Mouse (Mus musculus) neural tube, embryonic 15.5 days (tissue): ENCODE measurements at regions not wholly inside any gene's neighbourhood (a gene's known extent, or its start where the extent isn't known, plus 50 kb on each side); places are given as distances from the start of the nearest gene placed in this dataset.

Experiments
- ATAC-seq: fragments of 200-750 bp; cut with Nextera tagmentation; 2 replicates; pipeline ENCODE4 v1.8.0; 2017; ENCODE audit warnings: mild to moderate bottlenecking, moderate TSS enrichment, moderate library complexity; ENCODE audit not compliant: low FRiP score
- H3K27ac ChIP-seq: fragments of 300-500 bp; sonication (generic); replicated peaks from 2 replicates; pipeline ENCODE4 v1.5.1; 2015; ENCODE audit warnings: mild to moderate bottlenecking, inconsistent platforms
- H3K27me3 ChIP-seq: fragments of 300-500 bp; sonication (generic); replicated peaks from 2 replicates; pipeline ENCODE4 v1.6.1; 2015; ENCODE audit warnings: inconsistent platforms
- H3K36me3 ChIP-seq: fragments of 300-500 bp; sonication (generic); 2 replicates; pipeline ENCODE4 v1.6.1; 2015; ENCODE audit warnings: inconsistent platforms
- H3K4me1 ChIP-seq: fragments of 300-500 bp; sonication (generic); 2 replicates; pipeline ENCODE4 v1.6.1; 2015; ENCODE audit warnings: inconsistent platforms
- H3K4me2 ChIP-seq: fragments of 300-500 bp; sonication (generic); 2 replicates; pipeline ENCODE4 v1.6.1; 2015; ENCODE audit warnings: inconsistent platforms, mild to moderate bottlenecking, moderate library complexity
- H3K4me3 ChIP-seq: fragments of 300-500 bp; sonication (generic); replicated peaks from 2 replicates; pipeline ENCODE4 v1.5.1; 2015; ENCODE audit warnings: mild to moderate bottlenecking, inconsistent platforms
- H3K9ac ChIP-seq: fragments of 300-500 bp; sonication (generic); replicated peaks from 2 replicates; pipeline ENCODE4 v1.6.1; 2015; ENCODE audit warnings: mild to moderate bottlenecking, inconsistent platforms
- H3K9me3 ChIP-seq: fragments of 300-500 bp; sonication (generic); replicated peaks from 2 replicates; pipeline ENCODE4 v1.6.1; 2016; ENCODE audit warnings: inconsistent platforms
- WGBS: fragments of 180-500 bp; shearing (Covaris S2); methylation state at CpG from one replicate; pipeline ENCODE4 v1.1.7; 2015; ENCODE audit warnings: mixed read lengths; 5-methylcytosine and 5-hydroxymethylcytosine counted together

GRCm38 (mm10) chr1:152313480-152313879 lies 73.0 kb downstream of the Tsen15 start:
- Histone ChIP-seq H3K27me3 (no peaks in the 10 kb centered on the region), H3K4me1 (no peaks in the 10 kb centered on the region), H3K36me3 (no peaks in the 10 kb centered on the region), H3K4me3 (no peak overlapping the region), H3K4me2 (no peak overlapping the region), H3K9me3 (no peaks in the 10 kb centered on the region), H3K9ac (no peak overlapping the region), H3K27ac (no peak overlapping the region)
- WGBS: 74% methylated on average over 2 of the region's 2 CpGs
- no peak for ATAC-seq

- Histone ChIP-seq H3K27me3 (no peaks in the 10 kb centered on the region), H3K9me3 (no peaks in the 10 kb centered on the region), H3K27ac (no peak overlapping the region), H3K4me3 (no peak overlapping the region), H3K4me1 (no peaks in the 10 kb centered on the region), H3K4me2 (no peak overlapping the region), H3K9ac (no peak overlapping the region), H3K36me3 (no peaks in the 10 kb centered on the region)
- WGBS: 88% methylated on average over 3 of the region's 3 CpGs
- ATAC-seq: no peak
Measured at GRCm38 (mm10) chr1:152305461-152305860, 81.0 kb downstream of the Tsen15 start.

GRCm38 (mm10) chr1:152304487-152305130 lies 81.9 kb downstream of the Tsen15 start:
- Histone ChIP-seq H3K9me3 (no peaks in the 10 kb centered on the region), H3K4me2 (no peak overlapping the region), H3K4me3 (no peak overlapping the region), H3K9ac (no peak overlapping the region), H3K4me1 (no peaks in the 10 kb centered on the region), H3K27ac (no peak overlapping the region), H3K36me3 (no peaks in the 10 kb centered on the region), H3K27me3 (no peaks in the 10 kb centered on the region)
- no peak for ATAC-seq
- WGBS: 78% methylated on average over 14 of the region's 14 CpGs

DNA sequence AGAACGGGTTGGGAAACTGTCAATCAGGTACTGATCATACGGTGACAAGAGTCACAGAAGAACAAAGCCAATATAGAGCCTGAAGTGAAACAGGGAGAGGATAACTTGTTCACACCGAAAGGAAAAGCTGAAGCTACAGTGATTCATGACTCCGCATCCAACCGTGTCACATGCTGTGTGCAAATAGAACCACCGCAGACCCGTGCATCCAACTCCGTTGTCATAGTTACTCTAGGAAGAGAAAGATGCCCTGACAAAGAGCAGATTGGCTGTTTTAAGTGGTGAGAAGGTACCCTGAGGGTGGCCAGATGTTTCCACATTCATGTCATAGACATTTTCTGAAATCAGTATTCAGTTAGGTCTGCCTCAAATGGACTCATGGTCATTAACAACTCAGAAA lies 85.1 kb downstream of the Tsen15 start:
- peak; percentile 24; the same call in 1 of the 2 replicates for ATAC-seq

DNA sequence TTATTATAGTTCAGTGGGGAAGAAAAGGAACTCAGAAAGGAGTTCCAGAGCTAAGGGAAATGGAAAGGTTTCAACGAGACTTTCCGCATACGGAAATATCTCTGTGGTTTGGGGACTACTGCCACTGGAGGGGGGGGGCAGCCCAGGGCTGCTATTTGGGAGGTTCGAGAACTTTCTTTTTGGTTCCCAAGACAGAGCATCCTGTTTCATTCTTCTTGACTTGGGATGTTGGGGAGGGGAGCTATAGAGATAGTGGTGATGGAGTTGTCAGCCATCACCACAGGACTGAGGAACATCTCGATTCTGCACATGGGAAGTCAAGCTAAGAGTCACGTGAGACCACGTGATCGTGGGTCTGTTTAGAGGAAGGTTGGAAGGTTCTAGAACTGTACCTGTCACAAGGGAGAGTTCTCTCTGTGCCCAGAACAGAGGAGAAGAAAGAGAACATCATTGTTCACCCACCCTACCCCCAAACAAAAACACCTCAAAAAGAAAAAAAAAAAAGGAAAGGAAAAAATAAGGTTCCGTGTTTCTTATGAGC lies 94.2 kb downstream of the Tsen15 start:
- Histone ChIP-seq H3K9me3 (no peaks in the 10 kb centered on the region), H3K4me2 (no peak overlapping the region), H3K4me3 (no peak overlapping the region), H3K9ac (no peak overlapping the region), H3K36me3 (no peaks in the 10 kb centered on the region), H3K4me1 (peaks cover 15% of the 10 kb centered on the region), H3K27me3 (no peaks in the 10 kb centered on the region), H3K27ac (no peak overlapping the region)
- 83% methylated on average over 9 of the region's 9 CpGs for WGBS
- no peak for ATAC-seq

More for the DNA sequence above, 85.1 kb downstream of the Tsen15 start:
- Histone ChIP-seq H3K4me1 (no peaks in the 10 kb centered on the region), H3K27ac (no peak overlapping the region), H3K4me2 (no peak overlapping the region), H3K4me3 (no peak overlapping the region), H3K36me3 (no peaks in the 10 kb centered on the region), H3K9me3 (no peaks in the 10 kb centered on the region), H3K9ac (no peak overlapping the region), H3K27me3 (no peaks in the 10 kb centered on the region)
- WGBS: 48% methylated on average over 8 of the region's 8 CpGs

DNA sequence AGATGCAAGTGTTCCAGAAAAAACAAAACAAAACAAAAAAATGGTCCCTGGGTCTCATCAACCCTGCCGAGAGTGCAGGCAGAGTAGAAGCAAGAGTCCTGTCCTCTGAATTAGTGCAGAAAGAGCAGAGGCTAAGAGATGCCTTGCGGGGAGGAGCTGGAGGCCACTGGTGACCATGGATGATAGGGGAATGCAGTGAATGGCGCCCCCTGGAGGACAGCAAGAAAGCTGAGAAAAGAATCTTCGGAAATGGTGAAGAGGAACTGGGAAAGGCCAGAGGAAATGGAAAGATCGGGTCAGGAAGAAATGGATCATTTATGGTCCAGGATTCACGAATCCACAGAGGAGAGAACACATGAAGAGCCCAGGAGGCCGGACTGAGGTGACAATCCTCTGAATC lies 95.7 kb downstream of the Tsen15 start:
- Histone ChIP-seq H3K27ac (no peak overlapping the region), H3K36me3 (no peaks in the 10 kb centered on the region), H3K9ac (no peak overlapping the region), H3K4me2 (peak overlapping the region; percentile 15; the same call in 1 of the 2 replicates), H3K4me3 (no peak overlapping the region), H3K4me1 (peaks cover 23% of the 10 kb centered on the region), H3K9me3 (no peaks in the 10 kb centered on the region), H3K27me3 (no peaks in the 10 kb centered on the region)
- no peak for ATAC-seq
- whole genome bisulfite sequencing: 35% methylated on average over 7 of the region's 7 CpGs

- Histone ChIP-seq H3K4me3 (no peak overlapping the region), H3K9ac (no peak overlapping the region), H3K27ac (no peak overlapping the region; the same call in 1 of the 2 replicates), H3K27me3 (no peaks in the 10 kb centered on the region), H3K4me1 (peaks cover 23% of the 10 kb centered on the region), H3K4me2 (peak overlapping the region; percentile 17), H3K36me3 (no peaks in the 10 kb centered on the region), H3K9me3 (no peaks in the 10 kb centered on the region)
- WGBS: 47% methylated on average over 15 of the region's 15 CpGs
- ATAC-seq: no peak
Measured at GRCm38 (mm10) chr1:152287566-152288490, 98.7 kb downstream of the Tsen15 start.

DNA sequence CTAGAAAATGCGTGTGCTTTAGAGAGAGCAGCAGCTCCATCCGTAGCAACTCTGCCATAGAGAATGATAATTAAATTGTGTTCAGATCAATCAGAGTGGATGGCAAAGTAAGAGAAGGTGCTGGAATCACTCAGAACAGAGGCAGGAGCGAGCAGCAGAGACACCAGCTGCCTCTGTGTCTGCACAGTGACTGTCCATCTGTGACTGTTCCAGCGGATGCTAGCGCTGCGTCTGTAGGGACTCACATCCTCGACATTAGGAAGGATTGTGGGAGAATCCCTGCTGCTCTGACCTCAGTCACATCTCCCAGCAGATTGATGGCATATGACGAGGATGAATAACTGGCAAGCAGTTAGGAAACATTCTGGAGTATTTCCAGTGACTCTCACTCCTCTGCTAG lies 99.8 kb downstream of the Tsen15 start:
- Histone ChIP-seq H3K9ac (no peak overlapping the region), H3K27me3 (no peaks in the 10 kb centered on the region), H3K4me2 (no peak overlapping the region), H3K36me3 (no peaks in the 10 kb centered on the region), H3K4me3 (no peak overlapping the region), H3K27ac (peak overlapping the region; percentile 18; the same call in 1 of the 2 replicates), H3K9me3 (no peaks in the 10 kb centered on the region), H3K4me1 (peaks cover 23% of the 10 kb centered on the region)
- WGBS: 31% methylated on average over 8 of the region's 8 CpGs
- ATAC-seq: 0 out of 2 replicates have a peak, but pooled peaks have one; percentile 19

- H3K4me3 ChIP-seq: no peak overlapping the region
- no peak overlapping the region for H3K4me2 ChIP-seq
- no peaks in the 10 kb centered on the region for H3K9me3 ChIP-seq
- 92% methylated on average over 11 of the region's 11 CpGs for WGBS
- H3K4me1 ChIP-seq: peaks cover 9% of the 10 kb centered on the region; the same call in 1 of the 2 replicates
- H3K27me3 ChIP-seq: no peaks in the 10 kb centered on the region
- no peak overlapping the region for H3K9ac ChIP-seq
- no peaks in the 10 kb centered on the region for H3K36me3 ChIP-seq
- no peak for ATAC-seq
- H3K27ac ChIP-seq: no peak overlapping the region
Measured at GRCm38 (mm10) chr1:152282106-152282505, 104.4 kb downstream of the Tsen15 start.

DNA sequence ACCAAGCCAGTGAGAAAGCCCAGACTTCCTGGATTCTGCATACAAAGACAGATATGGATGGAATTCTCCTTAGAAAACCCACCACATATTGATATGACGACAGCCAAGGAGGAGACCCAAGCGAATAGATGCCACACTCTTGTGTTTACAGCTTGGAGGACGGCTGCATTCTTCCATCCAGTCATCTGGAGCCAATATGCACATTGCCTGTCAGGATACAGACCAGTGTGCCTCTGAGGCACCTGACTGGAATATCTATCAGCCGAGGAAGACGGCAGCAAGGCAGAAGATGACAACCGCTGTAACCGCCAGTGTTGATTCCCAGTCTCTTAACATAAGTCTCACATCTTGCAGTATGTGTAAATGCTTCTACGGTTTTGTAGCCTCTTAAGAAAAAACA lies 105.3 kb downstream of the Tsen15 start:
- Histone ChIP-seq H3K36me3 (no peaks in the 10 kb centered on the region), H3K4me3 (no peak overlapping the region), H3K9ac (no peak overlapping the region), H3K4me2 (no peak overlapping the region), H3K27ac (no peak overlapping the region), H3K27me3 (no peaks in the 10 kb centered on the region), H3K4me1 (peaks cover under 1% of the 10 kb centered on the region; the same call in 1 of the 2 replicates), H3K9me3 (no peaks in the 10 kb centered on the region)
- 64% methylated on average over 8 of the region's 8 CpGs for WGBS
- ATAC-seq: no peak

DNA sequence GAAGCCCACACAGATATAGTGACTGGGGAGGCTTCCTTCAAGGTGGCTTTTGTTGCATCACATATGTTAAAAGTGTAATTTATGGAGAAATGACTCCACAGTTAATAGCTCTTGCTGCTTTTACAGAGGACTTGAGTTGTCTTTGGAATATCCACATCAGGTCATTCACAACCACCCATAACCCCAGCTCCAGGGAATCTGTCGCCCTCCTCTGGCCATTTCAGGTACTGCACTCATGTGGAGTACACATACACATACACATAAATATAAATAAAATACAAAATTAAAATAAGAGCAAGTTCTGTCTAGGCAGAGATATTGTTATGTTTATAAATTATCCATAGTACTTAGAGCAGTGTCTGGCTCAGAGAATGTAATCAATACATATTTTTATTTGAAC lies 106.5 kb downstream of the Tsen15 start:
- Histone ChIP-seq H3K4me2 (no peak overlapping the region), H3K27me3 (no peaks in the 10 kb centered on the region), H3K36me3 (no peaks in the 10 kb centered on the region), H3K9ac (no peak overlapping the region), H3K27ac (no peak overlapping the region), H3K9me3 (no peaks in the 10 kb centered on the region), H3K4me1 (no peaks in the 10 kb centered on the region), H3K4me3 (no peak overlapping the region)
- WGBS: 28% methylated on average over 1 of the region's 1 CpGs
- no peak for ATAC-seq

DNA sequence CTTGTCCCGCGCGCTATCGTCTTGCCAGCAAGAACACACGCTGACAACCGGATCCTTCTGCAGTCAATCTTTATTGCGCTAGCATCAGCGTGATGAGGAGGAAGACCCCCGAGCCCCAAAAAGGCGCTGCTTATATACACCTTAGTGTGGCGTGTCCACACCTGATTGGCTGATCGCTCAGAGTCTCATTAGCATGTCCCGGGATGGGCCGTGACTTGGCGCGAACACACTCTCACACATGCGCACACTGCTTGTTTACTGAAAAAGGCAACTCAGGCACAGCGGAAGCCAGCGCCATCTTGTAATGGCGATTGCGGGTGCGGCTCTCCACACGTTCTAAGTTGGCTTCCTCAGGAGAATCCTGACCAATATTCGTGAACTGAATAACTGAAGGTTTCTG lies 111.5 kb downstream of the Tsen15 start:
- H3K9me3 ChIP-seq: no peaks in the 10 kb centered on the region
- H3K4me2 ChIP-seq: no peak overlapping the region
- H3K4me1 ChIP-seq: no peaks in the 10 kb centered on the region
- no peaks in the 10 kb centered on the region for H3K36me3 ChIP-seq
- H3K4me3 ChIP-seq: no peak overlapping the region
- no peak for ATAC-seq
- H3K27ac ChIP-seq: no peak overlapping the region
- WGBS: 96% methylated on average over 24 of the region's 24 CpGs
- no peak overlapping the region for H3K9ac ChIP-seq
- H3K27me3 ChIP-seq: no peaks in the 10 kb centered on the region
